Mouse (Mus musculus): ENCODE results near the gene Gm37240. TPM values are rescaled to one million over a fixed set of nuclear protein-coding genes. Genes with fewer than 3 reads are reported as not detected.

The Gm37240 gene
- polyA plus RNA-seq, 1 experiment from 2014 or later, result 3.2 TPM

GRCm38 (mm10) chr3:85287627-85288026 is 599.7 kb downstream of the Gm37240 start:
- Histone ChIP-seq H3K9me3 (replicated peaks; ENCODE audit: control insufficient read depth, low read length) (no peaks in the 10 kb centered on the region), H3K9ac (replicated peaks; ENCODE audit: low read length) (no peak overlapping the region), H3K4me1 (ENCODE audit: control insufficient read depth, insufficient read depth, low read length) (no peaks in the 10 kb centered on the region), H3K27ac (replicated peaks; ENCODE audit: low read depth, low read length) (no peak overlapping the region), H3K27me3 (ENCODE audit: control insufficient read depth, insufficient read depth, low read length) (no peaks in the 10 kb centered on the region), H3K36me3 (replicated peaks; ENCODE audit: control insufficient read depth, insufficient read depth, low read depth, low read length) (no peaks in the 10 kb centered on the region), H3K4me3 (ENCODE audit: low read depth, low read length) (no peak overlapping the region), H3K4me2 (ENCODE audit: low read depth, low read length) (no peak overlapping the region)
- WGBS, result 75% methylated on average over 2 of the region's 2 CpGs
- DNase-seq (ENCODE audit: low spot score), result no peak
- ATAC-seq (replicated peaks; ENCODE audit: insufficient number of reproducible peaks, low FRiP score, low TSS enrichment, low read depth), result no peak

- no peaks in the 10 kb centered on the region for H3K9me3 ChIP-seq (replicated peaks; ENCODE audit: control insufficient read depth, low read length)
- WGBS, result 85% methylated on average over 2 of the region's 2 CpGs
- no peak overlapping the region for H3K9ac ChIP-seq (replicated peaks; ENCODE audit: low read length)
- no peaks in the 10 kb centered on the region for H3K27me3 ChIP-seq (ENCODE audit: control insufficient read depth, insufficient read depth, low read length)
- no peaks in the 10 kb centered on the region for H3K4me1 ChIP-seq (ENCODE audit: control insufficient read depth, insufficient read depth, low read length)
- H3K4me2 ChIP-seq (ENCODE audit: low read depth, low read length), result no peak overlapping the region
- H3K27ac ChIP-seq (replicated peaks; ENCODE audit: low read depth, low read length), result no peak overlapping the region
- DNase-seq (ENCODE audit: low spot score) (no peak), ATAC-seq (replicated peaks; ENCODE audit: insufficient number of reproducible peaks, low FRiP score, low TSS enrichment, low read depth) (no peak)
- no peaks in the 10 kb centered on the region for H3K36me3 ChIP-seq (replicated peaks; ENCODE audit: control insufficient read depth, insufficient read depth, low read depth, low read length)
- H3K4me3 ChIP-seq (ENCODE audit: low read depth, low read length), result no peak overlapping the region
Measured at GRCm38 (mm10) chr3:85284483-85284882, 602.8 kb downstream of the Gm37240 start.

GRCm38 (mm10) chr3:85282816-85283215 is 604.5 kb downstream of the Gm37240 start:
- no peak overlapping the region for H3K27ac ChIP-seq (replicated peaks; ENCODE audit: low read depth, low read length)
- H3K9me3 ChIP-seq (replicated peaks; ENCODE audit: control insufficient read depth, low read length), result no peaks in the 10 kb centered on the region
- H3K4me3 ChIP-seq (ENCODE audit: low read depth, low read length), result no peak overlapping the region
- H3K27me3 ChIP-seq (ENCODE audit: control insufficient read depth, insufficient read depth, low read length), result no peaks in the 10 kb centered on the region
- H3K4me2 ChIP-seq (ENCODE audit: low read depth, low read length), result no peak overlapping the region
- H3K36me3 ChIP-seq (replicated peaks; ENCODE audit: control insufficient read depth, insufficient read depth, low read depth, low read length), result no peaks in the 10 kb centered on the region
- no peak overlapping the region for H3K9ac ChIP-seq (replicated peaks; ENCODE audit: low read length)
- ATAC-seq (replicated peaks; ENCODE audit: insufficient number of reproducible peaks, low FRiP score, low TSS enrichment, low read depth) (no peak), DNase-seq (ENCODE audit: low spot score) (no peak)
- H3K4me1 ChIP-seq (ENCODE audit: control insufficient read depth, insufficient read depth, low read length), result no peaks in the 10 kb centered on the region
- WGBS, result 87% methylated on average over 5 of the region's 5 CpGs

GRCm38 (mm10) chr3:85275075-85275474 is 612.2 kb downstream of the Gm37240 start:
- Histone ChIP-seq H3K4me1 (ENCODE audit: control insufficient read depth, insufficient read depth, low read length) (no peaks in the 10 kb centered on the region), H3K36me3 (replicated peaks; ENCODE audit: control insufficient read depth, insufficient read depth, low read depth, low read length) (no peaks in the 10 kb centered on the region), H3K4me2 (ENCODE audit: low read depth, low read length) (no peak overlapping the region), H3K4me3 (ENCODE audit: low read depth, low read length) (no peak overlapping the region), H3K9me3 (replicated peaks; ENCODE audit: control insufficient read depth, low read length) (no peaks in the 10 kb centered on the region), H3K9ac (replicated peaks; ENCODE audit: low read length) (no peak overlapping the region), H3K27me3 (ENCODE audit: control insufficient read depth, insufficient read depth, low read length) (no peaks in the 10 kb centered on the region), H3K27ac (replicated peaks; ENCODE audit: low read depth, low read length) (no peak overlapping the region)
- DNase-seq (ENCODE audit: low spot score) (peak; percentile 61), ATAC-seq (replicated peaks; ENCODE audit: insufficient number of reproducible peaks, low FRiP score, low TSS enrichment, low read depth) (0 out of 2 replicates have a peak, but pooled peaks have one; percentile 59)
- 45% methylated on average over 10 of the region's 10 CpGs for WGBS

GRCm38 (mm10) chr3:85271491-85271890 is 615.8 kb downstream of the Gm37240 start:
- Histone ChIP-seq H3K27ac (replicated peaks; ENCODE audit: low read depth, low read length) (no peak overlapping the region), H3K4me1 (ENCODE audit: control insufficient read depth, insufficient read depth, low read length) (no peaks in the 10 kb centered on the region), H3K9me3 (replicated peaks; ENCODE audit: control insufficient read depth, low read length) (no peaks in the 10 kb centered on the region), H3K9ac (replicated peaks; ENCODE audit: low read length) (no peak overlapping the region), H3K4me2 (ENCODE audit: low read depth, low read length) (no peak overlapping the region), H3K36me3 (replicated peaks; ENCODE audit: control insufficient read depth, insufficient read depth, low read depth, low read length) (no peaks in the 10 kb centered on the region), H3K27me3 (ENCODE audit: control insufficient read depth, insufficient read depth, low read length) (no peaks in the 10 kb centered on the region), H3K4me3 (ENCODE audit: low read depth, low read length) (no peak overlapping the region)
- DNase-seq (ENCODE audit: low spot score) (no peak), ATAC-seq (replicated peaks; ENCODE audit: insufficient number of reproducible peaks, low FRiP score, low TSS enrichment, low read depth) (no peak)
- 87% methylated on average over 2 of the region's 2 CpGs for WGBS

GRCm38 (mm10) chr3:85264963-85265362 is 622.4 kb downstream of the Gm37240 start:
- H3K9me3 ChIP-seq (replicated peaks; ENCODE audit: control insufficient read depth, low read length), result no peaks in the 10 kb centered on the region
- no peaks in the 10 kb centered on the region for H3K4me1 ChIP-seq (ENCODE audit: control insufficient read depth, insufficient read depth, low read length)
- H3K4me3 ChIP-seq (ENCODE audit: low read depth, low read length), result no peak overlapping the region
- no peak overlapping the region for H3K9ac ChIP-seq (replicated peaks; ENCODE audit: low read length)
- WGBS, result 80% methylated on average over 2 of the region's 2 CpGs
- no peak for ATAC-seq (replicated peaks; ENCODE audit: insufficient number of reproducible peaks, low FRiP score, low TSS enrichment, low read depth)
- no peaks in the 10 kb centered on the region for H3K36me3 ChIP-seq (replicated peaks; ENCODE audit: control insufficient read depth, insufficient read depth, low read depth, low read length)
- no peak for DNase-seq (ENCODE audit: low spot score)
- H3K4me2 ChIP-seq (ENCODE audit: low read depth, low read length), result no peak overlapping the region
- no peaks in the 10 kb centered on the region for H3K27me3 ChIP-seq (ENCODE audit: control insufficient read depth, insufficient read depth, low read length)
- H3K27ac ChIP-seq (replicated peaks; ENCODE audit: low read depth, low read length), result no peak overlapping the region

GRCm38 (mm10) chr3:85264546-85264945 is 622.8 kb downstream of the Gm37240 start:
- no peaks in the 10 kb centered on the region for H3K27me3 ChIP-seq (ENCODE audit: control insufficient read depth, insufficient read depth, low read length)
- no peak overlapping the region for H3K27ac ChIP-seq (replicated peaks; ENCODE audit: low read depth, low read length)
- no peak overlapping the region for H3K4me2 ChIP-seq (ENCODE audit: low read depth, low read length)
- H3K9ac ChIP-seq (replicated peaks; ENCODE audit: low read length), result no peak overlapping the region
- no peaks in the 10 kb centered on the region for H3K9me3 ChIP-seq (replicated peaks; ENCODE audit: control insufficient read depth, low read length)
- no peaks in the 10 kb centered on the region for H3K36me3 ChIP-seq (replicated peaks; ENCODE audit: control insufficient read depth, insufficient read depth, low read depth, low read length)
- WGBS, result 77% methylated on average over 6 of the region's 6 CpGs
- DNase-seq (ENCODE audit: low spot score), result no peak
- no peaks in the 10 kb centered on the region for H3K4me1 ChIP-seq (ENCODE audit: control insufficient read depth, insufficient read depth, low read length)
- H3K4me3 ChIP-seq (ENCODE audit: low read depth, low read length), result no peak overlapping the region
- ATAC-seq (replicated peaks; ENCODE audit: insufficient number of reproducible peaks, low FRiP score, low TSS enrichment, low read depth), result no peak

- Histone ChIP-seq H3K9me3 (replicated peaks; ENCODE audit: control insufficient read depth, low read length) (no peaks in the 10 kb centered on the region), H3K4me3 (ENCODE audit: low read depth, low read length) (no peak overlapping the region), H3K27ac (replicated peaks; ENCODE audit: low read depth, low read length) (no peak overlapping the region), H3K9ac (replicated peaks; ENCODE audit: low read length) (no peak overlapping the region), H3K36me3 (replicated peaks; ENCODE audit: control insufficient read depth, insufficient read depth, low read depth, low read length) (no peaks in the 10 kb centered on the region), H3K4me2 (ENCODE audit: low read depth, low read length) (no peak overlapping the region), H3K4me1 (ENCODE audit: control insufficient read depth, insufficient read depth, low read length) (no peaks in the 10 kb centered on the region), H3K27me3 (ENCODE audit: control insufficient read depth, insufficient read depth, low read length) (no peaks in the 10 kb centered on the region)
- 86% methylated on average over 5 of the region's 5 CpGs for WGBS
- DNase-seq (ENCODE audit: low spot score) (no peak), ATAC-seq (replicated peaks; ENCODE audit: insufficient number of reproducible peaks, low FRiP score, low TSS enrichment, low read depth) (no peak)
Measured at GRCm38 (mm10) chr3:85254526-85254925, 632.8 kb downstream of the Gm37240 start.
